Mouse (Mus musculus) C2C12 (cell line): ENCODE data around the gene 6430548M08Rik. TPM values are rescaled to one million over a fixed set of nuclear protein-coding genes. Genes with fewer than 3 reads are reported as not detected.

ENCODE experiments used
- H3K27me3 ChIP-seq: one replicate; pipeline ENCODE4 v1.6.1; 2011; ENCODE audit not compliant: control insufficient read depth, insufficient read depth, insufficient read length
- H3K36me3 ChIP-seq: one replicate; pipeline ENCODE4 v1.6.1; 2011; ENCODE audit not compliant: control insufficient read depth, insufficient read depth
- H3K4me3 ChIP-seq: one replicate; pipeline ENCODE4 v1.5.1; 2011; ENCODE audit warnings: mild to moderate bottlenecking, control low read depth; ENCODE audit not compliant: poor library complexity, insufficient read depth, severe bottlenecking
- H3K79me2 ChIP-seq: one replicate; pipeline ENCODE4 v1.6.1; 2011; ENCODE audit not compliant: control insufficient read depth, insufficient read depth
- H3K79me3 ChIP-seq: one replicate; pipeline ENCODE4 v1.6.1; 2011; ENCODE audit warnings: low read depth, control low read depth
- H3ac ChIP-seq: one replicate; pipeline ENCODE3; 2011; ENCODE audit warnings: low read depth; ENCODE audit not compliant: control insufficient read depth, insufficient read length
- CEBPB ChIP-seq: IDR thresholded peaks from one replicate; pipeline ENCODE4 v1.6.1; 2011; ENCODE audit warnings: low read depth, mild to moderate bottlenecking, control low read depth, moderate library complexity
- CTCF ChIP-seq: IDR thresholded peaks from one replicate; pipeline ENCODE4 v1.5.1; 2011; ENCODE audit not compliant: control insufficient read depth, insufficient read depth, insufficient read length
- FOSL1 ChIP-seq: IDR thresholded peaks from one replicate; pipeline ENCODE4 v1.8.0; 2011; ENCODE audit warnings: mild to moderate bottlenecking, low read length; ENCODE audit not compliant: poor library complexity, insufficient read depth, severe bottlenecking
- MAX ChIP-seq: IDR thresholded peaks from one replicate; pipeline ENCODE4 v1.6.1; 2011; ENCODE audit warnings: mild to moderate bottlenecking, control low read depth
- MYOD1 ChIP-seq: IDR thresholded peaks from one replicate; pipeline ENCODE4 v1.6.1; 2011; ENCODE audit warnings: low read depth; ENCODE audit not compliant: control insufficient read depth, insufficient read length
- MYOG ChIP-seq: IDR thresholded peaks from one replicate; pipeline ENCODE4 v1.6.1; 2011; ENCODE audit not compliant: control insufficient read depth, insufficient read length; ENCODE audit errors: extremely low read depth
- USF1 ChIP-seq: IDR thresholded peaks from one replicate; pipeline ENCODE4 v1.6.1; 2011; ENCODE audit warnings: low read depth, mild to moderate bottlenecking, control low read depth, moderate library complexity
- polyA plus RNA-seq: library from polyadenylated mRNA; unstranded; fragments of >200 nt; fragmentation: generic; extraction: Trizol; gene quantifications from one replicate; pipeline ENCODE4 v1.2.1, GENCODE M21; 2012; ENCODE audit warnings: missing spikeins

6430548M08Rik gene
- polyA plus RNA-seq, 1 experiment = 3.5 TPM

DNA sequence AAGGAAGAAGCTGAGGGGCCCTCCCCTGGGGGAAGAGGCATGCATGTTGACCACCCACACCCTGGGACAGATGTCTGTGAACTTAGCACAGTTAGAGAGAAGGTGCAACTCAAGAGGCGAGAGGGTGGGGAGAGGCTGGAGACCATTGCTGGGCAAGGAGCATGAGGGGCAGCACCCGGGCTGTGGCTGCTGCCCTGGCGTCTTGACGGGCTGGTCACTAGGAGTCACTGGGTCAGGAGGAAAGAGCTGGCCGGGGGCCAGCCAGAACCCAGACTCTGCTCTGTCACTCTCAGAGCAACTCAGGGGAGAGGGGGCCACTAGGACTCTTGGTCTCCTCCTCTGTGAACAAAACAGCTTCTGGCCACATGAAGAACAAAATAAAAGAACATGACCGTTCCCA is 75.5 kb downstream of the 6430548M08Rik start:
- no peaks in the 10 kb centered on the region for H3K79me2 ChIP-seq
- H3K36me3 ChIP-seq = no peaks in the 10 kb centered on the region
- TF ChIP-seq FOSL1 (no peak), CEBPB (no peak), MAX (no peak), USF1 (no peak), CTCF (no peak), MYOD1 (no peak), MYOG (no peak)
- no peaks in the 10 kb centered on the region for H3K79me3 ChIP-seq
- no peak overlapping the region for H3ac ChIP-seq
- no peak overlapping the region for H3K4me3 ChIP-seq
- H3K27me3 ChIP-seq = no peaks in the 10 kb centered on the region

DNA sequence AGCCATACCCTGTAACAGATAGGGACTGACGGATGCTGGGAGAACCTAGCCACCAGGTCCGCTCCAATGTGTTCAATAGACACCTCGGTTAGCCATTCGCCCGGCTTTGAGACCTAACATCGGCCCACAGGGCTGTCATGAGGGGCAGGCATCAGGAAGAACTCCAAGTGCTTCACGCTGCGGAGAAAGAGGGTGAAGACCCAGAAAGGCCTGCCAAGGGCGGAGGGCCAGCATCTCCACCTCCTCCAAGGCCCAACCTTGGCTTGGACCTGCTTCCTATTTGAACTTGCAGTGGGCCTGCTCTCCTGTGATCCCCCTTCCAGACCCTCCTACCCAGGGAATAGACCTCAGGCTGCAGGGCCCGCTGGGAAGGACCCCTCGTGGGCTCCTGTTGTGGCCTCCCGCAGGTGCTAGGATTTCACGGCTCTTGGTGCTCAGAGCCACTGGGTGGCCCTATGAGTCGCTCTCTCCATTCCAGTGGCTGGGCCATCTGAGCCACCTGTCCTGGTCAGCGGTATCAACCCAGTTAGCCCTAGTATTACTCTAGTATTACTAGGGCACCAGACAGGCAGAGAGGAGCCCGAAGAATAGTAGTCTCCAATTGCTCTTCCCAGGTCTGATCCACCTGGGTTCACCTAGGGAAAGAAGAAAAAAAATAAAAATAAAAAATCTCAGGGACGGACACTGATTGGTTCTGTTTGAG is 76.3 kb downstream of the 6430548M08Rik start:
- H3K36me3 ChIP-seq = no peaks in the 10 kb centered on the region
- H3K79me3 ChIP-seq = no peaks in the 10 kb centered on the region
- no peak overlapping the region for H3K4me3 ChIP-seq
- no peaks in the 10 kb centered on the region for H3K27me3 ChIP-seq
- TF ChIP-seq MYOG = no peak
- no peak for TF ChIP-seq MAX
- TF ChIP-seq CTCF = no peak
- TF ChIP-seq USF1 = peak; percentile 82
- TF ChIP-seq FOSL1 = no peak
- no peak for TF ChIP-seq CEBPB
- TF ChIP-seq MYOD1 = no peak
- H3ac ChIP-seq = no peak overlapping the region
- H3K79me2 ChIP-seq = no peaks in the 10 kb centered on the region

DNA sequence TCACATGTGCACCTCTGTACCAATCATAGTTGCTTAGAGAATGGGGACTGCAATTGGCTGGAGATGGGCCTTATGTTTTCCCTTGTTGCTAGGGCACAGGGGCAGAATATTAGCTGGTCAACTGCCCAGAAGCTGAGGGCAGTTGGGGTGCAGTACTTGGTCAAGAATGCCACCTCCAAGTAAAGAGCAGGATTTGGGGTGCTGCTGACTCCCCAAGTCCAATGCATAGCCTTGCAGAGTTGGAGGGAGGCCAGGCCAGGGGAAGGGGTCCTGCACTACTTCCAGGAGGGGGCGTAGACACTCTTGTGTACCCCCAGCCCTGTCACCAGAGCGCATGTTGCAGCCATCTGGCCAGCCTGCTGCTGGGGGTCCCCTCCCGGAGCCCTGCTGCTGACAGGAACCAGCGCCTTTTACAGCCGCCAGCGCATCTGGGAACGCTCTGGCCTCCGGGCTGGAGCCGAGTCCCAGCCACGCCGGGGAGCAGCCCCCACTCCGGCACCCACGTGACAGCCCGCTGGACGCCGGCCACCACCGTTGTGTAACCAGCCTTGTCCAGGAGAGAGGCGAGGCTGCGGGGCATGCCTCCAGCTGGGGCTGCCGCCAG is 77.0 kb downstream of the 6430548M08Rik start:
- Histone ChIP-seq H3K79me2 (no peaks in the 10 kb centered on the region), H3K36me3 (no peaks in the 10 kb centered on the region), H3ac (no peak overlapping the region), H3K27me3 (no peaks in the 10 kb centered on the region), H3K4me3 (no peak overlapping the region), H3K79me3 (no peaks in the 10 kb centered on the region)
- TF ChIP-seq CEBPB (no peak), USF1 (peak; percentile 44), MYOG (no peak), CTCF (no peak)

DNA sequence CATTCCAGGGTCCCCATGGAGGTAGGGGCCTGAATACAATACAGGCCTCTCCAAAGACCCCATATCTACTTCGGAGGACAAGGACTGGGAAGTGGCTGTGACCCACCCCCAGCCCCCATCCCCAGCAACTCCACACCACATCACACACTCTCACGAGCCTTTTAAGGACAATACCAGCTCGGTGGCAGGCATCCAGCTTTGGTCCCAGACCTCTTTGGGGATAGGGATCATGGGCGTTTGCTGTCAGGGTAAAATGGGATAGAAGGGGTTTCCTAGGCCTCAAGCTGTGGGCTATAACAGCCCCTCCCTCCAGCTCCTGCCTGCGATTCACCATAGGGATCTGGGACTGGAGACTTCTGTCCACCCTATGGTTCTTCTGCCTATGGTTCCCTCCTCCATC is 77.7 kb downstream of the 6430548M08Rik start:
- no peaks in the 10 kb centered on the region for H3K79me2 ChIP-seq
- H3ac ChIP-seq = no peak overlapping the region
- no peaks in the 10 kb centered on the region for H3K36me3 ChIP-seq
- H3K4me3 ChIP-seq = no peak overlapping the region
- TF ChIP-seq MAX = no peak
- TF ChIP-seq USF1 = no peak
- TF ChIP-seq CEBPB = no peak
- no peak for TF ChIP-seq CTCF
- TF ChIP-seq FOSL1 = no peak
- TF ChIP-seq MYOG = no peak
- no peak for TF ChIP-seq MYOD1
- no peaks in the 10 kb centered on the region for H3K79me3 ChIP-seq
- H3K27me3 ChIP-seq = no peaks in the 10 kb centered on the region

DNA sequence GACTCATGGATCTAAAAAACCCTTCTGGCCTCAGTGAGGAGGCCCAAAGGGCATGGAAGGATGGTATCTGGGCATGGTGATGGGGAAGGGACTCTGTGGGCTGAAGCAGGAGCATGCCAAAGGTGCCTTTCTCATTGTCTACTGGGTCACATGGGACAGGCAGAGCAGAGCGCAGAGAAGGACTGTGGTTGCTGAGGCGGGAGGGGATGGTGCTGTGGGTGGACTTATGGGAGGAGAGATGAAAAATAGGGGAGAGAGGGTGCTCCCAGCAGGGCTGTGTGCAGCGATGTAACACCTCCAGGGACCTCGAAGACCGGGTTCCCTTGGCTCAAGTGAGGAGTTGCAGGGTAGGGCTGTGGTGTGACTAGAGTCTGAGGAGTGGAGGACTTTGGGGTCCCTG is 78.2 kb downstream of the 6430548M08Rik start:
- Histone ChIP-seq H3K79me3 (no peaks in the 10 kb centered on the region), H3K79me2 (no peaks in the 10 kb centered on the region), H3ac (no peak overlapping the region), H3K4me3 (no peak overlapping the region), H3K36me3 (no peaks in the 10 kb centered on the region), H3K27me3 (no peaks in the 10 kb centered on the region)
- TF ChIP-seq MYOD1 = no peak
- no peak for TF ChIP-seq USF1
- no peak for TF ChIP-seq FOSL1
- TF ChIP-seq CEBPB = no peak
- TF ChIP-seq MYOG = no peak
- TF ChIP-seq MAX = no peak
- no peak for TF ChIP-seq CTCF

DNA sequence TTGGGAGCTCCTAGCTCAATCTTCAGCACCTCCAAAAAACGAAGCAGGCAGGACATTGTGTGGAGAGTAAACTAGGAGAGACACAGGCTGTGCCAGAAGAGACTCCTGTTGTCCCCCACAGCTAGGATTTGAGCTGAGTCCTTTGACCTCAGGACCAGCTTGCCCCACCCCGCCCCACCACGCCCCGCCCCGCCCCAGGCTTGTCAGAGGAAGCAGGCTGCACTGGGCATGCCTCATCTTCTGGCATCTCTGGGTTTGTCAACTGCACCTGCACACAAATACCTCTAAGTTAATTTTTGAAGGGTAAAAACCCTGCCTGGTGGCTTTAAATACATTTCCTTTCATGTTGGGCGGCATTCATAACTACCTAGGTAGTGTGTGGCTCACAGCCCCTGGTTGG is 87.4 kb downstream of the 6430548M08Rik start:
- Histone ChIP-seq H3K79me3 (no peaks in the 10 kb centered on the region), H3K79me2 (no peaks in the 10 kb centered on the region), H3K4me3 (no peak overlapping the region), H3K27me3 (no peaks in the 10 kb centered on the region), H3K36me3 (no peaks in the 10 kb centered on the region), H3ac (no peak overlapping the region)
- no peak for TF ChIP-seq FOSL1
- TF ChIP-seq MYOD1 = no peak
- TF ChIP-seq MAX = no peak
- no peak for TF ChIP-seq CEBPB
- no peak for TF ChIP-seq CTCF
- no peak for TF ChIP-seq USF1
- TF ChIP-seq MYOG = no peak
